Mouse (Mus musculus) kidney, embryonic 16.5 days (tissue): ENCODE measurements at regions not wholly inside any gene's neighbourhood (a gene's known extent, or its start where the extent isn't known, plus 50 kb on each side); places are given as distances from the start of the nearest gene placed in this dataset.

Experiments
- ATAC-seq: fragments of 200-750 bp; cut with Nextera tagmentation; 2 replicates; pipeline ENCODE4 v1.8.0; 2017; ENCODE audit warnings: moderate TSS enrichment; ENCODE audit not compliant: low FRiP score, low TSS enrichment
- H3K27ac ChIP-seq: fragments of 300-500 bp; sonication (generic); 2 replicates; pipeline ENCODE4 v1.5.1; 2014; ENCODE audit warnings: low read length
- H3K27me3 ChIP-seq: fragments of 300-500 bp; sonication (generic); 2 replicates; pipeline ENCODE4 v1.6.1; 2014; ENCODE audit warnings: low read length, control low read depth, mixed read lengths; ENCODE audit not compliant: insufficient read depth
- H3K36me3 ChIP-seq: fragments of 300-500 bp; sonication (generic); 2 replicates; pipeline ENCODE4 v1.6.1; 2014; ENCODE audit warnings: low read length, control low read depth, mixed read lengths; ENCODE audit not compliant: insufficient read depth
- H3K4me1 ChIP-seq: fragments of 300-500 bp; sonication (generic); 2 replicates; pipeline ENCODE4 v1.6.1; 2014; ENCODE audit warnings: low read length, control low read depth, mixed read lengths; ENCODE audit not compliant: insufficient read depth
- H3K4me2 ChIP-seq: fragments of 300-500 bp; sonication (generic); replicated peaks from 2 replicates; pipeline ENCODE4 v1.6.1; 2014; ENCODE audit warnings: low read depth, low read length
- H3K4me3 ChIP-seq: fragments of 300-500 bp; sonication (generic); 2 replicates; pipeline ENCODE4 v1.5.1; 2014; ENCODE audit warnings: mild to moderate bottlenecking, low read length
- H3K9ac ChIP-seq: fragments of 300-500 bp; sonication (generic); replicated peaks from 2 replicates; pipeline ENCODE4 v1.6.1; 2014; ENCODE audit warnings: low read length
- H3K9me3 ChIP-seq: fragments of 300-500 bp; sonication (generic); 2 replicates; pipeline ENCODE4 v1.6.1; 2016; ENCODE audit warnings: low read length, control low read depth
- WGBS: fragments of 180-500 bp; shearing (Covaris S2); extraction: QIAGEN DNeasy Blood & Tissue Kit; methylation state at CpG from one replicate; pipeline ENCODE4 v1.1.7; 2014; 5-methylcytosine and 5-hydroxymethylcytosine counted together

GRCm38 (mm10) chr13:52337936-52338335 is 193.1 kb downstream of the Diras2 start:
- Histone ChIP-seq H3K9ac (no peak overlapping the region), H3K4me1 (no peaks in the 10 kb centered on the region), H3K4me2 (no peak overlapping the region), H3K27me3 (no peaks in the 10 kb centered on the region), H3K27ac (no peak overlapping the region), H3K36me3 (no peaks in the 10 kb centered on the region), H3K9me3 (no peaks in the 10 kb centered on the region), H3K4me3 (no peak overlapping the region)
- no peak for ATAC-seq
- WGBS: 67% methylated on average over 7 of the region's 7 CpGs

DNA sequence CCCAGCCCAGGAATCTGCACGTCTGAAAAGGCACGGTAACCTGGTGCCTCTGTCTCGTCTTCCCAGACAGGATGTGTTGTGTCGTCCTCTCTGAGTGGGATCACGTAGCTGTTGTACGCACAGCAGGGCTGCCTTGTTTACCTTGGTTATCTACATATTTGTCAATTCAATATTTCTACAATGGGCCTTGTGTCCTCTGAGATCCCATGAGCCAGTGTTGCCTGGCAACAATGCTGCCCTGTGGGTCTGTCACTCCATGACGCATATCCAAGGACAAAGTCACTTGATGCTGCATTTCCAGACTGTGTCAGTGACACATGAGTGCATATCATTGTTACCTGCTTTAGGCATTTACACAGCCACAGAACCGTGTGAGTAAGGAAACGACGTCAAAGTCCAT is 191.9 kb downstream of the Diras2 start:
- no peaks in the 10 kb centered on the region for H3K4me1 ChIP-seq
- WGBS: 54% methylated on average over 10 of the region's 10 CpGs
- no peak for ATAC-seq
- no peak overlapping the region for H3K4me3 ChIP-seq
- H3K9ac ChIP-seq: no peak overlapping the region
- H3K9me3 ChIP-seq: no peaks in the 10 kb centered on the region
- no peak overlapping the region for H3K27ac ChIP-seq
- no peaks in the 10 kb centered on the region for H3K36me3 ChIP-seq
- H3K4me2 ChIP-seq: no peak overlapping the region
- H3K27me3 ChIP-seq: no peaks in the 10 kb centered on the region

- Histone ChIP-seq H3K9me3 (no peaks in the 10 kb centered on the region), H3K27me3 (no peaks in the 10 kb centered on the region), H3K9ac (no peak overlapping the region), H3K27ac (no peak overlapping the region), H3K4me3 (no peak overlapping the region), H3K4me1 (no peaks in the 10 kb centered on the region), H3K36me3 (no peaks in the 10 kb centered on the region), H3K4me2 (no peak overlapping the region)
- 91% methylated on average over 8 of the region's 8 CpGs for WGBS
- ATAC-seq: no peak
Observed at GRCm38 (mm10) chr13:52341981-52342380, 189.1 kb downstream of the Diras2 start.

- Histone ChIP-seq H3K36me3 (no peaks in the 10 kb centered on the region), H3K4me2 (no peak overlapping the region), H3K4me1 (no peaks in the 10 kb centered on the region), H3K27ac (no peak overlapping the region), H3K27me3 (no peaks in the 10 kb centered on the region), H3K9ac (no peak overlapping the region), H3K9me3 (no peaks in the 10 kb centered on the region), H3K4me3 (no peak overlapping the region)
- 68% methylated on average over 2 of the region's 2 CpGs for WGBS
- ATAC-seq: no peak
Observed at GRCm38 (mm10) chr13:52344383-52344782, 186.7 kb downstream of the Diras2 start.

GRCm38 (mm10) chr13:52344853-52345252 is 186.2 kb downstream of the Diras2 start:
- no peak for ATAC-seq
- Histone ChIP-seq H3K4me3 (no peak overlapping the region), H3K27me3 (no peaks in the 10 kb centered on the region), H3K27ac (no peak overlapping the region), H3K9me3 (no peaks in the 10 kb centered on the region), H3K9ac (no peak overlapping the region), H3K36me3 (no peaks in the 10 kb centered on the region), H3K4me1 (no peaks in the 10 kb centered on the region), H3K4me2 (no peak overlapping the region)
- 94% methylated on average over 3 of the region's 3 CpGs for WGBS

- Histone ChIP-seq H3K9ac (no peak overlapping the region), H3K4me3 (no peak overlapping the region), H3K27ac (no peak overlapping the region), H3K36me3 (no peaks in the 10 kb centered on the region), H3K4me2 (no peak overlapping the region), H3K4me1 (no peaks in the 10 kb centered on the region), H3K9me3 (no peaks in the 10 kb centered on the region), H3K27me3 (no peaks in the 10 kb centered on the region)
- WGBS: 58% methylated on average over 13 of the region's 13 CpGs
- ATAC-seq: no peak
Observed at GRCm38 (mm10) chr13:52345375-52346026, 185.6 kb downstream of the Diras2 start.

DNA sequence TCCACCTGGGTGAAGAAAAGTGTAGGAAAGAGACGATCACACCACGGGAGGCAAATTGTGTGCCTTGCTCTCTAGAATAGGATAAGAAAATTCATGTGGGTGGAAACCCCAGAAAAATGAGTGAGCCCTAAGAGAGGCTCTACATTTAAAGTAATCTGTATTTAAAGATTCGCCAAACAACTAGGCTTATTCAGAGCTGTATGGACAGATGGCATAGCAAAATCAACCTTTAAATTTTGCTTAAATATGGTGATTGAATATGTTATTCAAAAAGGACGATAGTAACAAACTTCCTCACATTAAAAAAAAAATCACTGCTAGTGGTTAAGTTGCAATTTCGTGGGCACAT is 185.1 kb downstream of the Diras2 start:
- H3K27ac ChIP-seq: no peak overlapping the region
- no peak overlapping the region for H3K9ac ChIP-seq
- no peak overlapping the region for H3K4me3 ChIP-seq
- WGBS: 92% methylated on average over 5 of the region's 5 CpGs
- no peaks in the 10 kb centered on the region for H3K27me3 ChIP-seq
- ATAC-seq: no peak
- H3K4me1 ChIP-seq: no peaks in the 10 kb centered on the region
- no peaks in the 10 kb centered on the region for H3K9me3 ChIP-seq
- H3K36me3 ChIP-seq: no peaks in the 10 kb centered on the region
- H3K4me2 ChIP-seq: no peak overlapping the region

- 53% methylated on average over 2 of the region's 2 CpGs for WGBS
- no peak for ATAC-seq
- no peaks in the 10 kb centered on the region for H3K4me1 ChIP-seq
- no peak overlapping the region for H3K4me2 ChIP-seq
- H3K4me3 ChIP-seq: no peak overlapping the region
- no peak overlapping the region for H3K9ac ChIP-seq
- no peaks in the 10 kb centered on the region for H3K9me3 ChIP-seq
- H3K36me3 ChIP-seq: no peaks in the 10 kb centered on the region
- H3K27ac ChIP-seq: no peak overlapping the region
- no peaks in the 10 kb centered on the region for H3K27me3 ChIP-seq
Observed at GRCm38 (mm10) chr13:52347631-52348030, 183.4 kb downstream of the Diras2 start.

DNA sequence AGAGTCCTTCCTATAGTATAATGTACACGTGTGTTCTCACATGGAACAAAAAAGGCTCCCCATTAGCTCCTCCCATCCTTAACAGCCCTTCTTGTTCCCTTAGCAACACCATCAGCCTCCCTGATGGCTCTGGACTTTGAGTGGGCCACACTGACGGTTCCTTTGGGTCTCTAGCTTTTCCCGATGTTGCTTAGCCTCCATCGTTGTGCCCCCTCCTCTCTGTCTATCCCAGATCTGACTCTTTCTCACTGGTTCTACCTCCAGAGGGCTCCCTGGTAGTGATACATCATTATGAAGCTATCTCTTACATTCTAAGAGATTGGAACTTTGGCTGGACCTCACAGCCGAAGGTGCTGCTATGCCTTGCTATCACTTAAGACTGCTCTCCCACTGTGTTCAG is 181.5 kb downstream of the Diras2 start:
- Histone ChIP-seq H3K9me3 (no peaks in the 10 kb centered on the region), H3K4me2 (no peak overlapping the region), H3K4me3 (no peak overlapping the region), H3K4me1 (no peaks in the 10 kb centered on the region), H3K27ac (no peak overlapping the region), H3K9ac (no peak overlapping the region), H3K27me3 (no peaks in the 10 kb centered on the region), H3K36me3 (no peaks in the 10 kb centered on the region)
- 83% methylated on average over 5 of the region's 5 CpGs for WGBS
- no peak for ATAC-seq

- H3K27ac ChIP-seq: no peak overlapping the region
- no peaks in the 10 kb centered on the region for H3K27me3 ChIP-seq
- H3K36me3 ChIP-seq: no peaks in the 10 kb centered on the region
- H3K9ac ChIP-seq: no peak overlapping the region
- ATAC-seq: no peak
- no peak overlapping the region for H3K4me3 ChIP-seq
- H3K4me1 ChIP-seq: no peaks in the 10 kb centered on the region
- peaks cover 1% of the 10 kb centered on the region; the same call in 1 of the 2 replicates for H3K9me3 ChIP-seq
- 75% methylated on average over 4 of the region's 4 CpGs for WGBS
- H3K4me2 ChIP-seq: no peak overlapping the region
Observed at GRCm38 (mm10) chr13:52352576-52352975, 178.5 kb downstream of the Diras2 start.
